Mouse (Mus musculus) thymus, postnatal 0 days (tissue): ENCODE measurements at regions not wholly inside any gene's neighbourhood (a gene's known extent, or its start where the extent isn't known, plus 50 kb on each side); places are given as distances from the start of the nearest gene placed in this dataset.

Experiments used
- DNase-seq: peaks from one replicate; pipeline ENCODE4 v3.0.0-alpha.2; 2015; ENCODE audit warnings: low spot score

- no peak for DNase-seq
These were observed 388.8 kb downstream of the Wdr11 start for GRCm38 (mm10) chr7:129980501-129980900.

GRCm38 (mm10) chr7:129982411-129982810 is 390.7 kb downstream of the Wdr11 start:
- DNase-seq, result no peak

DNA sequence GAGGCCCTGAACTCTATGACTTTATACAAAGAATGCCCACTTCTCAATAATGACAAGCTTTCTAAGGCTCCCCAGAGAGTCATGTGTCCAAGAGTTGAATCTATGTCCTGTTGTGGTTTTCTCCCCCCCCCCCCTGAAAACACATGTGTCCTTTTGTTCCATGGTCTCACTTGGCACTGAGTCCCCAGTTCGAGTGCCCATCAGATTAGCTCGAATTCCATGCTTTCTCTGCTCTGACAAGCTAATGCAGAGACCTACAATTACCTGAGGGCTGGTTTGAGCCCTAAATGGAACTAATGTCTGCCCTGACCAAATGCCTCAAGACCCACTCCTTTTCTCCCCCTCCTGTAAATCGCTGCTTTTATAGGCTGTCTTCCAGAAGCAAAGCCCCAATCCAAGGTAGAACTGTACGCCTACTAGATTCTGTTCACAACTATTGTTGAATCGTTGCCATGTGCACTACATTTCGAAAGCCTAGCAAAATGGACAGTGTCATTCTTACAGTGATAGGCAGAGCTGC is 392.0 kb downstream of the Wdr11 start:
- no peak for DNase-seq

GRCm38 (mm10) chr7:129984367-129984766 is 392.7 kb downstream of the Wdr11 start:
- DNase-seq, result no peak

GRCm38 (mm10) chr7:129987119-129987665 is 395.5 kb downstream of the Wdr11 start:
- no peak for DNase-seq

DNA sequence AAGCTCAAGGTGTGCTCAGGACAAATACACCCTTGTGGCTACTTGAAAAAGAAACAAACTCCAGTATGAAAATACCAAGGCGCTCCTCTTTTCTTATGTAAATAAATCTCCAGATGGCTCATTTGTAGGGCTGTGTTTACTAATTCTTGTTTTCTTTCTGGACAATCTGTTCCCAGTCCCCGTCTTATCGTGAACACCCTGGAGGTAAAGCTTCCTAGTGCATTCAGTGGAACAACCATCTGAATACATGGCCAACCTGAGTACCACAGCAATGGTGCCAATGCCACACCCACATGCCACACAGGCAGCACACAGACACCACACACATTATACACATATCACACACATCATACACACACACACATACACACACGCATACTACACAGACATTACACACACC is 396.1 kb downstream of the Wdr11 start:
- no peak for DNase-seq

DNA sequence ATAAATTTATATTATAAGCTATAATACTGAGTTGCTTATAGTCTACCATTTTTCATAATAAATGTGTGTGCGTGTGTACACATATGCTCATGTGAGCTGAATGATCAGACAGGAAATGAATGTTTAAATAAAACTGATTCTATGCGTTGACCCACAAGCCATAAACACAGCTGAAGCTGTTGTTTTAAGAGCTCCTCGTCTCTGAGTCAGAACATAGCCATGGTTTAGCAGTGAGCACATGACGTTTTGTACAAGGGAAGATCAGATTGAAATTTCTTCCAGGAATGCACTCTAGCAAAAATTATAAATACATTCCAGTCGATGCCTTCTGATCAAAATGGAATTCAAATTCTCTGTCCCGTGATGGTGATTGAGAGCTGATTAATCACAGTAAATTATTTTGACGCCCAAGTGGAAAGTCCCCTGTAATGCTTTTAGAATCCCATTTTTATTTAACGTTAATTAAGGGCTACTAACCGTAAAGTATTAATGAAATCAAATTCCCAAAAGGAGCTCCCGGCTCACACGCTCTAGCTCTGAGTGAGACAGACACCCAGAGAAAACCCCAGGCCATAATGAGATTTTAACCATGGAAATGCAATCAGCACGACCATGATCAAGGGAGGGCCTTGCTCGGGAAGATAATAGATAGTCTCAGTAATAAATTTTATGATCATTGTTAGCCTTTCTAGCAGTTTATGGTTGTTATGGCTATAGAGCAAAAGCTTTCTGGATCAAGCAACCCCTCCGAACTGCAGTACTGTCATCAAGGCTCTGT is 402.0 kb downstream of the Wdr11 start:
- DNase-seq, result no peak

DNA sequence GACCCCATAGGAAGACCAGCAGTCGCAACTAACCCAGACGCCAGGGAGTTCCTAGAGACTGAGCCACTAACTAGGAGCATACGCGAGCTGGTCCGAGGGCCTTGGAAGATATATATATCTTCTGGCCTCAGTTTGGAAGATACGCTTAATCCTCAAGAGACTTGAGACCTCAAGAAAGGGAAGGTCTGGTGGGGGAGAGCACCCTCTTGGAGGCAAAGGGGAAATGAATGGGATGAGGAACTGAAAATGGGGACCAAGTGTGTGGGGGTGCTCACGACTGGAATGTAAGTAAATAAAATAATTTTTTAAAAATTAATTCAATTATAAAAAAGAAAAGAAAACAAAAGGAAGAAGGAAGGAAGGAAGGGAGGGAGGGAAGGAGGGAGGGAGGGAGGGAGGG is 403.9 kb downstream of the Wdr11 start:
- no peak for DNase-seq

DNA sequence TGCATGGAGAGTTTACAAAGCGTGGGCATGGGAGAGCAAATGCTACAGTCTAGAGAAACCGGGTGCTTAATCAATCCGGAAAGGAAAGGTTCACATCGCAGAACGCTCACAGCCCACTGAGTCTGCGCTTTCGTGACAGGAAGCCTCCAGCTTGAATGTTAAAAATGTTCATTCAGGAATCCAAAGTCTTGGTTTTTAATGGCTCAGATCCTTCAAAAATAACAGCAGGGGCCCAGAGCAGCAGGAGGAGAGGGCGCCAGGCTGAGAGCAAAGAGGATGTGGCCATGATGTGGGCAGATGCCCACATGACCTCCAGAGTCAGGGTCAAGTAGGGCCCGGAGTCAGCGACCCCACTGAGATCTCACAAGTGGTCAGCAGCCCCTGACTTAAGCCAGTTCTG is 409.4 kb downstream of the Wdr11 start:
- DNase-seq, result no peak

DNA sequence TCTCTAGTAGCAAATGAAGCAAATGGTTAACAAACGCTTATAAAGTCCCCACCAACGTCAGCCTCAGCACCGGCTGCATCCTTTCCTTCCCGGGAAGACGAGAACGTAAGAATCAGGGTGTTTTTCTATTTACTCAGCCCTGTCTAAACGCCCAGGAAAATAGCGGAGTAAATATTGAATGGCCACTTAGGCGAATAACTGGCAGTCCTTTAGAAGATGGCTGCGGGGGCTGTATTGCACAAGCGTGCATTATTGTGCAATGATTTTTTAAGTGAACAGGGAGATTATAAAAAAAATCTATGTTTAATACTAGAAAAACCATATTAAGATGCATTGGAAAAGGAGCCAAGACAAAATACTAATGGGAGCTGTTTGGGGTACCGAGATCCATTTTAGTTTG is 410.3 kb downstream of the Wdr11 start:
- no peak for DNase-seq

- DNase-seq, result no peak
These were observed 413.7 kb downstream of the Wdr11 start for GRCm38 (mm10) chr7:130005406-130005805.

DNA sequence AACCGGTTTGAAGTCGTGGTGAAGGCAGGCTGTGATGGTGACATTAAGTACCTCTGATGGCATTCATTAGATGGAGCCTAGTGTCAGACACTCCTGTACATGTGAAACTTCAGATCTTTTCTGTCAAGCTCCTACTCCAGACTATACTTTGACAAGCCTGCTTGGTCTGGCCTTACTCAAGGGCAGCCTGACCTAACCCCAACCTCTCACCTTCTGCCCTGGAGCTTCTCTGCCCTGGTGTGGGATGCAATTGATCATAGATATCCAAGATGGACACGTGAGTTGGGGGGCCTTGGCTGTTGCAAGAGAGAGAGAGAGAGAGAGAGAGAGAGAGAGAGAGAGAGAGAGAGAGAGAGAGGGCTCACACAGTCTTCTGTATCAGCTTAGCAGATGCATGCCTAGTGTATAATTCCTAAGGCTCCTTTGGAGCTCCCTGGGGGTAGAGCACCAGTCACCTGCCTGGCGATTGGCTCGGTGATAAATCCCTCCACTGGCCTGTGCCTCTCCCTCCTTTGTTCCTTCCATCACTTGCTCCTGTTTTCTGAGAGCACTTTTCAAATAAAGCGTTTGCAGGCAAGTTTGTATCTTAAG is 416.4 kb downstream of the Wdr11 start:
- no peak for DNase-seq

DNA sequence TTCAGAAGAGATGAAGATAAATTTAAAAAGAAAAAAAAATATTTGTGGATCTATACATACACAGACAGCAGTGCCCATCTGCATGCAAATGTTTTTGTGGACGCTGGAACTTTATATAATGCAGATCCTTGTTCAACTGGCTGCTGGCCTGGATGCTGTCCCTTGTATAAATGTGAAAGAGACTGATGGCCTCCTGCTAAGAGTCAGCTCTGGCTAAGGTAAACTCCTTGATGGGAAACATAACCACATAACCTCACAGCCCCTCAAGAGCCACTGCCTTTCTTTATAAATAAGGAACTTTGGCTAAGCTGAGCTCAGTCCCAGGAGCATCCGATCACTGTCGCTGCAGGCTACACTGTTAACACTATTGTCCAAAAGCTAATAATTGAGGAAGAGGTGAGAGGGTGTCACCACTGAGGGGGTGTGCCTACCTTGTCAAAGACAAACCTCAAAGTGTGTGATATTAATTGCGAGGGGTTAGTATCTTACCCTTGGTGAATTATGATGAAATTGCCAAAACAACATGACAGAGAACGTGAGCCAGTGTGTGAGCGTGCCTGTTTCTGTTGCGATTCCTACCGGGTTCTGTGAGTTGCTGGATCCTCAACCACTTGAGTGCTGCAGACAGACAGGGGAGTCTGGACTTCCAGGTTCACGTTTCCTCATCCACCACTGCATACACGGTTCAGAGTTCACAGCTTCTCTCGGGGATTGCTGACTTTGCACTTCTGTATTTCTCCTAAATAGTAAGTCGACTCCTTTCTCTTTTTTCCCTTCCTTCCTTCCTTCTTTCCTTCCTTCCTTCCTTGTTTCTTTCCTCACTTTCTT is 417.1 kb downstream of the Wdr11 start:
- DNase-seq, result no peak

DNA sequence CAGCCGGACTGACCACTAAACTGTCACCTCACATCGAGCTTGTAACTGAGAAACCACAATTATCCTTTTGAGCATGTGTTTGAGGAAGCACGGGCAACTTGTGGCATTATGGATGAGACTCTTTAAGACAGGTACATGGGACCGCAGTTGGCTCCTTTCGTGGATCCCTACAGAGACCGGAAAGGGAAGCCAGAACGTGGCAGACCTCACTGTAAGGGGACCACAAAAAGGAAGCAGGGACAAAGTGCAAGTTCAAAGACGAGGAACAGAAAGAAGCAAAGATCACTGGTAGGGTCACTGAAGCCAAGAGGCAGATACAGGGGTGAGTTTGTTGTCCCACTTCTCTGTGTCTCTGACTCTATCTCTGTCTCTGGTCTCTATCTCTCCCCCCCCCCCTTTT is 420.4 kb downstream of the Wdr11 start:
- DNase-seq, result no peak

DNA sequence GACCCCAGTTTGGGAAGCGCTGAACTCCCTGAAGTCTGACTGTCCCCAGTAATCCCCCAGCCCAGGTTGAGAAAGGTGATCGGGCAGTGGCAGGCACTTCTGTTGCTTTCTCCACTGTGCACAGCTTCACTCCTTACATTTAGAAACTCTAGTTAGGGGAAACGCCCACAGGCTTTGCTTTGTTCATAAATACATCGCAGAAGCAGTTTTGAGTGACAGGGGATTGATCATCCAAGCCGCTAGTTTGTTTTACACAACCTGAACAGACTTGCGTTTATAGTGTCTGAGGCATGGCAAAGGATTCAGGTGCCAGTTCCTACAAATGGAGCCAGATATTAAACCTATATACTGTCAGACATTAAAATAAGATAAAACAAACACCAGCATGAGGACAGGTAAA is 421.4 kb downstream of the Wdr11 start:
- no peak for DNase-seq

DNA sequence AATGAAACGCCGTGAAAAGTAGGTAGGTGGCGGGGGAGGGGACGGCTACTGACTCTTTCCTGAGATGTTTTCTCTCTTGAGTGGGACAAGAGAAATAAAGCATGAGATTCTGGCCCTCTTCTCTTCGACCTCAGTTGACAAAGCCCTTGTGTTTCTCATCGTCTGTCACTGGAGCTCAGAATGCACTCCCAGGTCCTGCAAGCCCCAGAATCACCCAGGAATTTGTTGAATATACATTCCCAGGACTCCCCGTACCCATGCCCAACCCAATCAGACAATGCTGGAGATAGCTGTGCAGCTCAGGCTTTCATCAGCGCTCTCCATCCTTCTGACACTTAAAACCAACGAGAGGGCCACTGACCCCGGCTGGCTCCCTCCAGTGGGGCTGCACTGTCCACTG is 422.9 kb downstream of the Wdr11 start:
- no peak for DNase-seq

GRCm38 (mm10) chr7:130015375-130016014 is 423.8 kb downstream of the Wdr11 start:
- no peak for DNase-seq

DNA sequence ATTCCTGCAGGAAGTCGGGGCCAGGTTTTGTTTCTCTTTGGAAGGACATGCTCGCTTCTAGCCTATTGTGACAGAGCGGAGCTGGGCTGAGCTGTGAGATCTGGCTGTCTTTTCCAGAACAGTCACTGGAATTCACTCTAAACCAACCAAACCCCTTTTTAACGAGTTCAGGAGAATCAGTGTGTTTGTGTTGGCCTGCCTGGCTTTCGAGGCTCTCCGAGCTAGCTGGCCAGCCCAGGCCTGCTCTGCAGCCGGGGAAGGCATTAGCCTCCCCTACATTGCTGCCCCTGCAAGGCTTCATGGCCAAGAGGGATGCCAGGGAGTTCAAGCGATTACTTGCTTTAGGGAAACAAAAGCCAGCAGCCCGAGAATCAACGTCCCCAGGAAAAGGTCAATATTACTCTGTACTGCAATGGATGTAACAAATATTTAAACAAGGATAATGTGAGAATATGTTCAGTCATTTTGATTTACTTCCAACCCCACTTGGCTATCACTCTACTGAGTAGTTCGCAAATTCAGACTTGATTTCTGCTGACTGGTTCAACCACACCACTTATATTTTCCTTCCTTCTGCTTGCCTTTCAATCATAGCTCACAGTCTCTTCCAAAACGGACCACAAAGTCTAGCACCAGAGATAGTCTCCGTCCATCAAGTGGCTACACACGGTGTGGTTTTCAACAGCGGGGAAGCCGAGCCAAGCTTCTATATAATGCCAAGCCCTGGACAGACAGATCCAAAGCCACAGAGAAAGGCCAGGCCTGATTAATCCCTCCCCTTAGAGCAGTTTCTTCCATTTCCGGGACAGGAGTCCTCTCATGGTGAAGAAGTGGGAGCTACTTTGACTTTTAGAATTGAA is 424.6 kb downstream of the Wdr11 start:
- no peak for DNase-seq

DNA sequence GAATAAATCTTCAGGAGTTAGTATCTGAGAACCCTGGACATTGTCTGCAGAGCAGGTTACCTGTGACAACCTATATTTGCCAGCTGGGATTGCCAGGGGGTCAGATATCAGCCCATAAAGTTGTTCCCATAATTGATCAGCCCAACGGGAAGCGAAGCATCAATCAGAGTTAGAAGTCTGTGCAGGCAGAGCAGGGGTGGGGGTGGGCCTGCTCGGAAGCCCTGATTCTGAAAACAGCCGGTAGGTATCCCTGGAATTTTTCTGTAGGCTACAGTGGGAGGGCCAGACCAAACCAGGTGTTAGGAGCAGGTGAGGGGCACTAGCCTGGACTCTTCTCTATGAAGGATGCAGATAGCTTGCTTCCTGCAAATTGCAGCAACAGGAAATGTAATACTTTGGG is 427.2 kb downstream of the Wdr11 start:
- no peak for DNase-seq

DNA sequence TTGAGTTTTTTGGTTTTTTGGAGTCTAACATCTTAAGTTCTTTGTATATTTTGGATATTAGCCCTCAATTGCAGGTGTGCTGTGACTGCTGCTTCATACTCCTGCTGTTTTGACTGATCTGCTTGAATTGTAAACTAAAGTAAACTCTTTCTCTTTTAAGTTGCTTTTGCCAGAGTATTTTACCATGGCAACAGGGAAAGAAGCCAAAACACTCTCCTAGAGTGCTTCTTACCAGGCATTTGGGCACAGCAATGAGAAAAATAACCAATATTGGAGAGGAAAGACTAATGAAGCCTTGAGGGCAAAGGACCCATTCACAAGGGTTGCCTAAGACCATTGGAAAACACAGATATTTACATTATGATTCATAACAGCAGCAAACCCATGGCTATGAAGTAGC is 437.3 kb downstream of the Wdr11 start:
- DNase-seq, result no peak
